Mouse (Mus musculus) left cerebral cortex, postnatal 4 days (tissue): ENCODE measurements around the gene Strip2. TPM values are rescaled to one million over a fixed set of nuclear protein-coding genes. Genes with fewer than 3 reads are reported as not detected.

Experiments
- DNase-seq: peaks from one replicate; pipeline ENCODE4 v3.0.0-alpha.2; 2022
- intact Hi-C: fragments of 180-260 bp; cut with DNase I; formaldehyde crosslinking; loops from one replicate; pipeline ENCODE4 v1.15.1; 2025
- total RNA-seq, 2 experiments: library from RNA; stranded (reverse); gene quantifications; 2 replicates each; pipeline ENCODE4 v1.2.3; 2021

Strip2 gene
- 1 to 10 TPM; 5.2 to 6.1 TPM for total RNA-seq

- DNase-seq, result peak; percentile 97
- intact Hi-C loops, result loop anchor here (5.0 kb wide), 1 partner anchor 166 kb away; no protein-coding TSS in a partner anchor
Observed at GRCm38 (mm10) chr6:29916530-29917382, at the start of gene Strip2. Gene Strip2 (plus strand): TSS chr6:29917012.

GRCm38 (mm10) chr6:29868341-29868895 lies 48.4 kb upstream of the Strip2 start:
- DNase-seq, result no peak
- intact Hi-C loops, result no loop called here

- DNase-seq, result no peak
- intact Hi-C loops, result no loop called here
Observed at GRCm38 (mm10) chr6:29873654-29874053, 43.2 kb upstream of the Strip2 start.

GRCm38 (mm10) chr6:29875576-29875975 lies 41.2 kb upstream of the Strip2 start:
- intact Hi-C loops, result no loop called here
- no peak for DNase-seq

GRCm38 (mm10) chr6:29876782-29877181 lies 40.0 kb upstream of the Strip2 start:
- intact Hi-C loops, result no loop called here
- DNase-seq, result no peak

- no peak for DNase-seq
- intact Hi-C loops, result no loop called here
Observed at GRCm38 (mm10) chr6:29879579-29879978, 37.2 kb upstream of the Strip2 start.

GRCm38 (mm10) chr6:29880796-29881195 lies 36.0 kb upstream of the Strip2 start:
- intact Hi-C loops, result no loop called here
- no peak for DNase-seq

GRCm38 (mm10) chr6:29881936-29882335 lies 34.9 kb upstream of the Strip2 start:
- no peak for DNase-seq
- intact Hi-C loops, result no loop called here

- intact Hi-C loops, result no loop called here
- DNase-seq, result no peak
Observed at GRCm38 (mm10) chr6:29882870-29883269, 33.9 kb upstream of the Strip2 start.

- DNase-seq, result no peak
- intact Hi-C loops, result no loop called here
Observed at GRCm38 (mm10) chr6:29891151-29891550, 25.7 kb upstream of the Strip2 start.

GRCm38 (mm10) chr6:29896976-29897375 lies 19.8 kb upstream of the Strip2 start:
- DNase-seq, result no peak
- intact Hi-C loops, result no loop called here

GRCm38 (mm10) chr6:29901450-29901849 lies 15.4 kb upstream of the Strip2 start:
- DNase-seq, result no peak
- intact Hi-C loops, result no loop called here

GRCm38 (mm10) chr6:29902256-29902655 lies 14.6 kb upstream of the Strip2 start:
- no peak for DNase-seq
- intact Hi-C loops, result no loop called here

GRCm38 (mm10) chr6:29903343-29903914 lies 13.4 kb upstream of the Strip2 start:
- DNase-seq, result no peak
- intact Hi-C loops, result no loop called here

- no peak for DNase-seq
- intact Hi-C loops, result no loop called here
Observed at GRCm38 (mm10) chr6:29904281-29904680, 12.5 kb upstream of the Strip2 start.

- peak; percentile 34 for DNase-seq
- intact Hi-C loops, result no loop called here
Observed at GRCm38 (mm10) chr6:29910631-29911030, 6.2 kb upstream of the Strip2 start.

- intact Hi-C loops, result no loop called here
- DNase-seq, result no peak
Observed at GRCm38 (mm10) chr6:29913673-29914072, 3.1 kb upstream of the Strip2 start.

GRCm38 (mm10) chr6:29914136-29914535 lies 2.7 kb upstream of the Strip2 start:
- intact Hi-C loops, result no loop called here
- no peak for DNase-seq

- intact Hi-C loops, result loop anchor here (5.0 kb wide), 1 partner anchor 166 kb away; no protein-coding TSS in a partner anchor
- DNase-seq, result no peak
Observed at GRCm38 (mm10) chr6:29915836-29916235, 976 bp upstream of the Strip2 start.

GRCm38 (mm10) chr6:29917383-29917720 lies 540 bp downstream of the Strip2 start:
- intact Hi-C loops, result loop anchor here (5.0 kb wide), 1 partner anchor 165 kb away; no protein-coding TSS in a partner anchor
- DNase-seq, result peak; percentile 51

- intact Hi-C loops, result loop anchor here (5.0 kb wide), 1 partner anchor 164 kb away; no protein-coding TSS in a partner anchor
Observed at GRCm38 (mm10) chr6:29917947-29918346, 1.1 kb downstream of the Strip2 start.

GRCm38 (mm10) chr6:29923501-29923900 lies 6.7 kb downstream of the Strip2 start:
- intact Hi-C loops, result no loop called here
- no peak for DNase-seq

More at GRCm38 (mm10) chr6:29917947-29918346, 1.1 kb downstream of the Strip2 start:
- no peak for DNase-seq
